10 mouse cellular contexts compared by ENCODE assay signal in genomic region chrX:109113401-109114280, GRCm38 (mm10). TPM values are rescaled to one million over a fixed set of nuclear protein-coding genes. Genes with fewer than 3 reads are reported as not detected.
A peak's percentile ranks its signal among the peaks of the same experiment; 100 is the strongest.
DNase-seq lines count a peak whose midpoint lies in the region; ATAC-seq and TF ChIP-seq lines count a peak whose summit lies in the region.
"Had no signal": no experiment of that assay in that cellular context is flagged by ENCODE, and none has a peak within 500 bp of the region (broad histone marks: within the 10 kb centered on the region; RNA-seq: fewer than 3 reads in every experiment).

No protein-coding gene starts in this region.

- no peak overlapping the region for H3K27ac ChIP-seq in midbrain, embryonic 10.5 days (replicated peaks)
- H3K27ac ChIP-seq in midbrain, embryonic 16.5 days (ENCODE audit: low read length) = no peak overlapping the region
- H3K27ac ChIP-seq in forebrain, embryonic 11.5 days (ENCODE audit: low read depth, low read length) = no peak overlapping the region
- no peak overlapping the region for H3K27ac ChIP-seq in liver, embryonic 14.5 days
- no peak overlapping the region for H3K27ac ChIP-seq in kidney, adult 2 months (ENCODE audit: insufficient read depth, low read depth, low read length)
- H3K27ac ChIP-seq: kidney, embryonic 15.5 days; lung, embryonic 15.5 days had no signal

- no peak overlapping the region for H3K4me2 ChIP-seq in midbrain, embryonic 16.5 days (ENCODE audit: low read length)
- H3K4me2 ChIP-seq in forebrain, embryonic 11.5 days (ENCODE audit: low read depth, low read length, severe bottlenecking) = no peak overlapping the region
- peak overlapping the region; percentile 49 for H3K4me2 ChIP-seq in liver, embryonic 14.5 days (ENCODE audit: low read depth)
- H3K4me2 ChIP-seq: kidney, embryonic 15.5 days; lung, embryonic 15.5 days had no signal

- TF ChIP-seq POLR2A in kidney, adult 2 months (IDR thresholded peaks at IDR 0.05; ENCODE audit: low read depth, low read length) = no peak

- H3K9ac ChIP-seq in midbrain, embryonic 16.5 days (ENCODE audit: low read depth, low read length) = no peak overlapping the region
- H3K9ac ChIP-seq in forebrain, embryonic 11.5 days (ENCODE audit: low read length) = no peak overlapping the region
- H3K9ac ChIP-seq in liver, embryonic 14.5 days (replicated peaks) = no peak overlapping the region; the same call in 1 of the 2 replicates
- H3K9ac ChIP-seq: kidney, embryonic 15.5 days; lung, embryonic 15.5 days had no signal

- no peak for TF ChIP-seq EP300 in liver, embryonic 14.5 days (IDR thresholded peaks at IDR 0.05; ENCODE audit: low read depth)

- WGBS in midbrain, embryonic 10.5 days = 32% methylated on average over 7 of the region's 7 CpGs
- WGBS in midbrain, embryonic 16.5 days = 26% methylated on average over 7 of the region's 7 CpGs
- 25% methylated on average over 7 of the region's 7 CpGs for WGBS in forebrain, embryonic 11.5 days
- WGBS in liver, embryonic 14.5 days (ENCODE audit: insufficient replicate concordance) = 25% methylated on average over 7 of the region's 7 CpGs
- 39% methylated on average over 7 of the region's 7 CpGs for WGBS in kidney, adult 2 months

- ATAC-seq in midbrain, embryonic 16.5 days = no peak
- ATAC-seq in forebrain, embryonic 11.5 days (replicated peaks; ENCODE audit: low FRiP score) = peak; percentile 73
- no peak for ATAC-seq in liver, embryonic 14.5 days (ENCODE audit: insufficient read depth)

- no peaks in the 10 kb centered on the region for H3K36me3 ChIP-seq in midbrain, embryonic 10.5 days
- no peaks in the 10 kb centered on the region for H3K36me3 ChIP-seq in midbrain, embryonic 16.5 days (ENCODE audit: control insufficient read depth, insufficient read depth, low read length)
- no peaks in the 10 kb centered on the region for H3K36me3 ChIP-seq in forebrain, embryonic 11.5 days (ENCODE audit: control insufficient read depth, insufficient read depth, low read length)
- H3K36me3 ChIP-seq in liver, embryonic 14.5 days (replicated peaks; ENCODE audit: control insufficient read depth, insufficient read depth, low read depth) = no peaks in the 10 kb centered on the region
- no peaks in the 10 kb centered on the region for H3K36me3 ChIP-seq in kidney, adult 2 months (ENCODE audit: control insufficient read depth, insufficient read depth, low read length)
- H3K36me3 ChIP-seq: kidney, embryonic 15.5 days; lung, embryonic 15.5 days had no signal

- no peaks in the 10 kb centered on the region for H3K27me3 ChIP-seq in midbrain, embryonic 10.5 days (ENCODE audit: low read depth, poor library complexity, severe bottlenecking)
- H3K27me3 ChIP-seq in midbrain, embryonic 16.5 days (ENCODE audit: control insufficient read depth, insufficient read depth, low read depth, low read length) = no peaks in the 10 kb centered on the region
- no peaks in the 10 kb centered on the region for H3K27me3 ChIP-seq in forebrain, embryonic 11.5 days (ENCODE audit: control insufficient read depth, insufficient read depth, low read length)
- no peaks in the 10 kb centered on the region for H3K27me3 ChIP-seq in liver, embryonic 14.5 days (ENCODE audit: control insufficient read depth, insufficient read depth, low read length)
- H3K27me3 ChIP-seq in kidney, adult 2 months (replicated peaks; ENCODE audit: control insufficient read depth, insufficient read depth, low read length) = no peaks in the 10 kb centered on the region
- H3K27me3 ChIP-seq: kidney, embryonic 15.5 days; lung, embryonic 15.5 days had no signal

- peak; percentile 11 for DNase-seq in midbrain, embryonic 10.5 days (ENCODE audit: low spot score)
- DNase-seq in forebrain, embryonic 11.5 days (ENCODE audit: low spot score) = no peak
- no peak for DNase-seq in liver, embryonic 14.5 days (ENCODE audit: low read depth in 3 of 3, low spot score in 3 of 3)
- DNase-seq in retina, postnatal 7 days (ENCODE audit: low read depth, low spot score) = peak; percentile 32
- no peak for DNase-seq in kidney, adult 2 months
- DNase-seq in spleen, postnatal 36 days (ENCODE audit: low spot score in 2 of 2) = no peak
- no peak for DNase-seq in cerebellum, postnatal 36 days

- peaks cover 10% of the 10 kb centered on the region for H3K4me1 ChIP-seq in midbrain, embryonic 10.5 days
- H3K4me1 ChIP-seq in midbrain, embryonic 16.5 days (ENCODE audit: control insufficient read depth, insufficient read depth, low read length) = peaks cover 2% of the 10 kb centered on the region
- no peaks in the 10 kb centered on the region for H3K4me1 ChIP-seq in forebrain, embryonic 11.5 days (replicated peaks; ENCODE audit: control insufficient read depth, insufficient read depth, low read length)
- H3K4me1 ChIP-seq in liver, embryonic 14.5 days (replicated peaks; ENCODE audit: control insufficient read depth in 2 of 2, insufficient read depth in 2 of 2, low read length in 1 of 2) = peaks cover 0 to 5% of the 10 kb centered on the region in 2 experiments; a peak in 1 of 4 replicates
- peaks cover 5% of the 10 kb centered on the region; the same call in 1 of the 2 replicates for H3K4me1 ChIP-seq in kidney, adult 2 months (ENCODE audit: control insufficient read depth, insufficient read depth, low read length)
- H3K4me1 ChIP-seq: lung, embryonic 15.5 days had no signal

- H3K4me3 ChIP-seq in midbrain, embryonic 10.5 days = no peak overlapping the region
- H3K4me3 ChIP-seq in midbrain, embryonic 16.5 days (ENCODE audit: low read depth, low read length) = no peak overlapping the region
- no peak overlapping the region for H3K4me3 ChIP-seq in forebrain, embryonic 11.5 days (ENCODE audit: low read depth, low read length)
- H3K4me3 ChIP-seq in liver, embryonic 14.5 days (ENCODE audit: insufficient read depth in 1 of 2, low read depth in 2 of 2, low read length in 2 of 2) = peak overlapping the region in 1 of 2 experiments; percentile 11; a peak in 1 of 4 replicates
- H3K4me3 ChIP-seq in kidney, adult 2 months (ENCODE audit: insufficient read depth, low read depth, low read length) = no peak overlapping the region
- H3K4me3 ChIP-seq: kidney, embryonic 15.5 days; lung, embryonic 15.5 days had no signal

- H3K9me3 ChIP-seq in midbrain, embryonic 10.5 days (replicated peaks) = no peaks in the 10 kb centered on the region
- H3K9me3 ChIP-seq in midbrain, embryonic 16.5 days (replicated peaks; ENCODE audit: control insufficient read depth, low read length, poor library complexity, severe bottlenecking) = no peaks in the 10 kb centered on the region
- no peaks in the 10 kb centered on the region for H3K9me3 ChIP-seq in forebrain, embryonic 11.5 days (ENCODE audit: control insufficient read depth, low read length)
- no peaks in the 10 kb centered on the region for H3K9me3 ChIP-seq in liver, embryonic 14.5 days (ENCODE audit: control insufficient read depth, low read length)
- H3K9me3 ChIP-seq: kidney, embryonic 15.5 days; lung, embryonic 15.5 days had no signal

- TF ChIP-seq CTCF in liver, embryonic 14.5 days (IDR thresholded peaks at IDR 0.05; ENCODE audit: low read depth) = no peak
- no peak for TF ChIP-seq CTCF in kidney, adult 2 months (conservative IDR thresholded peaks at IDR 0.05; ENCODE audit: insufficient read depth, insufficient read length, low read depth, low read length)

RNA-seq across cellular contexts. Expression of gene Sh3bgrl, which starts 18.5 kb away (rescaled TPM):
- polyA plus RNA-seq in midbrain, embryonic 10.5 days (2016; fragmentation: Nextera tagmentation; extraction: Ambion mirVana) = 148 and 175 TPM in 2 replicates
- 208 and 215 TPM in 2 replicates for polyA plus RNA-seq in midbrain, embryonic 16.5 days (2015; fragmentation: Nextera tagmentation; extraction: Ambion mirVana)
- polyA plus RNA-seq in forebrain, embryonic 11.5 days (2014; fragmentation: Nextera tagmentation; extraction: Ambion mirVana) = 197 and 244 TPM in 2 replicates
- 16.0 and 26.0 TPM in 2 replicates for polyA plus RNA-seq in liver, embryonic 14.5 days (2012; rRNA removed)
- polyA plus RNA-seq in liver, embryonic 14.5 days (2014; fragmentation: Nextera tagmentation; extraction: Ambion mirVana) = 28.5 and 29.9 TPM in 2 replicates
- 8.8 and 13.9 TPM in 2 replicates for polyA plus RNA-seq in kidney, adult 2 months (2012; rRNA removed)

Comparison
In these comparisons a context has a peak if more than half of its experiments do, and no peak if none do; other contexts are left out.
1. DNase-seq: peak in midbrain, embryonic 10.5 days (single experiment) and retina, postnatal 7 days (single experiment); none in forebrain, embryonic 11.5 days (single experiment), liver, embryonic 14.5 days (0 of 3), kidney, adult 2 months (single experiment), spleen, postnatal 36 days (0 of 2) and cerebellum, postnatal 36 days (0 of 2).